ENCODE assay signal across 9 mouse cellular contexts in the genomic region with DNA sequence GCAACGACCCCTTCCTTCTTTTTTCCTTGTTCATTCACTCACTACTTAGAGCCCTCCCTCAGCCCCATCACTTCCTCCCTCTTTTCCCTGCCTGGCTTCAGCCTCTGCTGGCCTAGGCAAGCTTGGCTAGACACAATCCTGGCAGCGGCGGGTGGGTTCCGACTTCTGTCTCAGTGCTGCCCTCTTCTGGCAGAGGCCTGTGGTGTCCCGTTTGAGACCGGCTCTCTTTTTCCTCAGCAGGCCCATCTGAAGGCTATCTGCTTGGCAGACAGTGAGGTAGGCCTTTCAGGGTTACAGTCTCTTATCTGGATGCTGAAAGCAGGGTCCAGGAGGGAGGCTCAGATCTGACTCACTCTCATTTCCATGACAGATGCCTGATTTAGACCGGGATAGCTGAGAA. TPM values are rescaled to one million over a fixed set of nuclear protein-coding genes. Genes with fewer than 3 reads are reported as not detected.
DNase-seq lines count a peak whose midpoint lies in the region; ATAC-seq lines count a peak whose summit lies in the region.
"Had no signal": no experiment of that assay in that cellular context is flagged by ENCODE, and none has a peak within 500 bp of the region (broad histone marks: within the 10 kb centered on the region; RNA-seq: fewer than 3 reads in every experiment).

No protein-coding gene starts in this region.

- no peaks in the 10 kb centered on the region for H3K36me3 ChIP-seq in hindbrain, embryonic 16.5 days (ENCODE audit: control insufficient read depth, insufficient read depth, low read length)
- no peaks in the 10 kb centered on the region for H3K36me3 ChIP-seq in midbrain, embryonic 10.5 days

- H3K4me2 ChIP-seq in hindbrain, embryonic 16.5 days (ENCODE audit: low read length): no peak overlapping the region

- 6% methylated on average over 7 of the region's 7 CpGs for WGBS in hindbrain, embryonic 16.5 days
- 10% methylated on average over 7 of the region's 7 CpGs for WGBS in midbrain, embryonic 10.5 days

- H3K27me3 ChIP-seq in hindbrain, embryonic 16.5 days (replicated peaks; ENCODE audit: control insufficient read depth, insufficient read depth, low read length): no peaks in the 10 kb centered on the region
- no peaks in the 10 kb centered on the region for H3K27me3 ChIP-seq in midbrain, embryonic 10.5 days (ENCODE audit: low read depth, poor library complexity, severe bottlenecking)

- H3K4me1 ChIP-seq in hindbrain, embryonic 16.5 days (ENCODE audit: control insufficient read depth, insufficient read depth, low read depth, low read length): no peaks in the 10 kb centered on the region; the same call in 1 of the 2 replicates
- peaks cover 10% of the 10 kb centered on the region for H3K4me1 ChIP-seq in midbrain, embryonic 10.5 days

- DNase-seq in T-cell, adult 2 months (ENCODE audit: low spot score): peak; percentile 51
- DNase-seq in cerebellum, postnatal 10 days: peak; percentile 98 to 99
- peak; percentile 70 to 82 for DNase-seq in frontal cortex, postnatal 14 days (ENCODE audit: low spot score in 2 of 2)
- peak; percentile 71 to 78 for DNase-seq in left cerebral cortex, adult 8-10 months (ENCODE audit: low spot score in 2 of 2)
- DNase-seq in midbrain, embryonic 10.5 days (ENCODE audit: low spot score): peak; percentile 85
- peak; percentile 75 for DNase-seq in right cerebral cortex, postnatal 25 days
- DNase-seq in urinary bladder, postnatal 25 days (ENCODE audit: low spot score): peak; percentile 80

- ATAC-seq in hindbrain, embryonic 16.5 days: peak; percentile 41; the same call in 1 of the 2 replicates

- no peak overlapping the region for H3K27ac ChIP-seq in hindbrain, embryonic 16.5 days (ENCODE audit: low read depth, low read length)
- 0 out of 2 replicates have a peak overlapping the region, but pooled peaks have one; percentile 0 for H3K27ac ChIP-seq in midbrain, embryonic 10.5 days (replicated peaks)

- no peaks in the 10 kb centered on the region for H3K9me3 ChIP-seq in hindbrain, embryonic 16.5 days (ENCODE audit: control insufficient read depth, low read length)
- no peaks in the 10 kb centered on the region for H3K9me3 ChIP-seq in midbrain, embryonic 10.5 days (replicated peaks)

- no peak overlapping the region for H3K9ac ChIP-seq in hindbrain, embryonic 16.5 days (ENCODE audit: low read depth, low read length)

- H3K4me3 ChIP-seq in hindbrain, embryonic 16.5 days (ENCODE audit: low read length): no peak overlapping the region
- no peak overlapping the region for H3K4me3 ChIP-seq in midbrain, embryonic 10.5 days
- H3K4me3 ChIP-seq: myocyte had no signal

RNA-seq across cellular contexts. Expression of gene Lrpap1, which starts 26.2 kb away (rescaled TPM):
- 153 and 186 TPM in 2 replicates for polyA plus RNA-seq in hindbrain, embryonic 16.5 days (2015; fragmentation: Nextera tagmentation; extraction: Ambion mirVana)
- 100 to 1,000 TPM; 121 to 171 (median 135) TPM for total RNA-seq in left cerebral cortex, adult 8-10 months (2022)
- polyA plus RNA-seq in midbrain, embryonic 10.5 days (2016; fragmentation: Nextera tagmentation; extraction: Ambion mirVana): 84.5 and 105 TPM in 2 replicates
